ENCODE assay signal across 8 mouse cellular contexts in genomic region chrX:13230615-13231179, GRCm38 (mm10). TPM values are rescaled to one million over a fixed set of nuclear protein-coding genes. Genes with fewer than 3 reads are reported as not detected.
A peak's percentile ranks its signal among the peaks of the same experiment; 100 is the strongest.
DNase-seq lines count a peak whose midpoint lies in the region; ATAC-seq and TF ChIP-seq lines count a peak whose summit lies in the region.

No protein-coding gene starts in this region.

- no peaks in the 10 kb centered on the region for H3K9me3 ChIP-seq in ES-E14 (ENCODE audit: control insufficient read depth, insufficient read depth, low read depth, low read length)
- no peaks in the 10 kb centered on the region for H3K9me3 ChIP-seq in forebrain, embryonic 13.5 days (replicated peaks)
- H3K9me3 ChIP-seq in liver, embryonic 16.5 days (replicated peaks; ENCODE audit: control insufficient read depth, low read length): no peaks in the 10 kb centered on the region
- no peaks in the 10 kb centered on the region for H3K9me3 ChIP-seq in neural tube, embryonic 12.5 days

- peak overlapping the region; percentile 86 for H3K9ac ChIP-seq in ES-E14 (ENCODE audit: insufficient read depth, low read depth, low read length, poor library complexity, severe bottlenecking)
- peak overlapping the region; percentile 45 for H3K9ac ChIP-seq in forebrain, embryonic 13.5 days
- peak overlapping the region; percentile 61 for H3K9ac ChIP-seq in liver, embryonic 16.5 days (ENCODE audit: low read depth, low read length)
- H3K9ac ChIP-seq in neural tube, embryonic 12.5 days: no peak overlapping the region

- peak overlapping the region; percentile 58 for H3K4me2 ChIP-seq in forebrain, embryonic 13.5 days
- peak overlapping the region; percentile 65 for H3K4me2 ChIP-seq in liver, embryonic 16.5 days (ENCODE audit: low read depth, low read length)
- peak overlapping the region; percentile 55 for H3K4me2 ChIP-seq in neural tube, embryonic 12.5 days (replicated peaks)

- no peaks in the 10 kb centered on the region; a peak in 1 of 4 replicates for H3K4me1 ChIP-seq in ES-E14 (ENCODE audit: control insufficient read depth in 2 of 2, insufficient read depth in 2 of 2, low read length in 2 of 2, poor library complexity in 1 of 2)
- H3K4me1 ChIP-seq in forebrain, embryonic 13.5 days: peaks cover 5% of the 10 kb centered on the region; the same call in 1 of the 2 replicates
- H3K4me1 ChIP-seq in liver, embryonic 16.5 days (ENCODE audit: control insufficient read depth, low read depth, low read length): no peaks in the 10 kb centered on the region; the same call in 1 of the 2 replicates
- no peaks in the 10 kb centered on the region for H3K4me1 ChIP-seq in neural tube, embryonic 12.5 days

- H3K27ac ChIP-seq in ES-E14 (ENCODE audit: insufficient read depth, low read depth, low read length, poor library complexity, severe bottlenecking): peak overlapping the region; percentile 80; the same call in 1 of the 2 replicates
- peak overlapping the region; percentile 91 for H3K27ac ChIP-seq in forebrain, embryonic 13.5 days
- peak overlapping the region; percentile 81 for H3K27ac ChIP-seq in liver, embryonic 16.5 days (ENCODE audit: low read length)
- peak overlapping the region; percentile 53; the same call in 1 of the 2 replicates for H3K27ac ChIP-seq in neural tube, embryonic 12.5 days

- in situ Hi-C loops in ES-E14 (cut with MboI; ENCODE audit: low sequenced_read_pairs in 2 of 2, unreplicated experiment in 2 of 2): loop anchor here (25.0 kb wide), 2 partner anchors 232 to 432 kb away; partner anchors contain the start of genes Gpr82 (in 2 of the 2) and Nyx (in 2 of the 2)

- DNase-seq in ES-E14 (ENCODE audit: low read depth, low spot score): peak; percentile 72
- DNase-seq in heart, postnatal 10 days: peak; percentile 83 to 85
- DNase-seq in large intestine, adult 2 months (ENCODE audit: low read depth, low spot score): peak; percentile 74
- DNase-seq in testis, postnatal 14 days (ENCODE audit: low spot score): peak; percentile 80

- H3K4me3 ChIP-seq in ES-E14 (ENCODE audit: insufficient read depth in 1 of 2, low read depth in 1 of 2, low read length in 2 of 2, poor library complexity in 1 of 2, severe bottlenecking in 1 of 2): peak overlapping the region; percentile 53 to 68
- H3K4me3 ChIP-seq in forebrain, embryonic 13.5 days: peak overlapping the region; percentile 37
- H3K4me3 ChIP-seq in liver, embryonic 16.5 days (ENCODE audit: low read depth, low read length): peak overlapping the region; percentile 58
- peak overlapping the region; percentile 22 for H3K4me3 ChIP-seq in neural tube, embryonic 12.5 days

- ATAC-seq in cerebellum, adult (ENCODE audit: insufficient number of reproducible peaks, low FRiP score, low TSS enrichment): peak; percentile 99
- peak; percentile 99 for ATAC-seq in forebrain, embryonic 13.5 days
- peak; percentile 98 for ATAC-seq in liver, embryonic 16.5 days (ENCODE audit: low read depth)
- peak; percentile 97 for ATAC-seq in neural tube, embryonic 12.5 days (ENCODE audit: low FRiP score, low read depth)

- no peaks in the 10 kb centered on the region for H3K36me3 ChIP-seq in ES-E14 (ENCODE audit: control insufficient read depth, insufficient read depth, low read length, poor library complexity, severe bottlenecking)
- no peaks in the 10 kb centered on the region for H3K36me3 ChIP-seq in forebrain, embryonic 13.5 days (ENCODE audit: poor library complexity, severe bottlenecking)
- no peaks in the 10 kb centered on the region for H3K36me3 ChIP-seq in liver, embryonic 16.5 days (ENCODE audit: control insufficient read depth, insufficient read depth)
- no peaks in the 10 kb centered on the region for H3K36me3 ChIP-seq in neural tube, embryonic 12.5 days

- WGBS in forebrain, embryonic 13.5 days: 11% methylated on average over 17 of the region's 17 CpGs
- 12% methylated on average over 17 of the region's 17 CpGs for WGBS in large intestine, adult 2 months
- WGBS in liver, embryonic 16.5 days (ENCODE audit: insufficient replicate concordance): 8% methylated on average over 17 of the region's 17 CpGs
- WGBS in neural tube, embryonic 12.5 days: 12% methylated on average over 17 of the region's 17 CpGs

- intact Hi-C loops in heart, postnatal 10 days (cut with DNase I): loop anchor here (1.0 kb wide), 2 partner anchors 51 to 231 kb away; no protein-coding TSS in a partner anchor

- H3K27me3 ChIP-seq in forebrain, embryonic 13.5 days: peaks cover 8% of the 10 kb centered on the region; the same call in 1 of the 2 replicates
- H3K27me3 ChIP-seq in liver, embryonic 16.5 days (ENCODE audit: control insufficient read depth, insufficient read depth, low read depth, low read length): no peaks in the 10 kb centered on the region
- no peaks in the 10 kb centered on the region for H3K27me3 ChIP-seq in neural tube, embryonic 12.5 days (replicated peaks)

TF ChIP-seq in ES-E14, 5 proteins besides CTCF, POLR2A, EP300 and RAD21:
- TF ChIP-seq ZNF384 (IDR thresholded peaks at IDR 0.05; ENCODE audit: low read depth, low read length) (no peak), HCFC1 (IDR thresholded peaks at IDR 0.05; ENCODE audit: borderline replicate concordance, insufficient read depth, low read length) (no peak), MAFK (IDR thresholded peaks at IDR 0.05; ENCODE audit: insufficient read depth, low read depth, low read length) (no peak), CHD2 (IDR thresholded peaks at IDR 0.05; ENCODE audit: low read depth, low read length) (no peak), ZC3H11A (IDR thresholded peaks at IDR 0.05; ENCODE audit: borderline replicate concordance, low read depth, low read length) (no peak)

RNA-seq across cellular contexts. Expression of gene Ddx3x, which starts 50.1 kb away (rescaled TPM):
- 191 and 253 TPM in 2 replicates for total RNA-seq in ES-E14 (2012; rRNA removed)
- 138 and 155 TPM in 2 replicates for polyA plus RNA-seq in forebrain, embryonic 13.5 days (2015; fragmentation: Nextera tagmentation; extraction: Ambion mirVana)
- 100 to 1,000 TPM; 187 to 221 TPM for total RNA-seq in heart, postnatal 10 days (2021)
- 17.5 and 31.1 TPM in 2 replicates for polyA plus RNA-seq in large intestine, adult 2 months (2012; rRNA removed)
- 43.9 and 44.5 TPM in 2 replicates for polyA plus RNA-seq in liver, embryonic 16.5 days (2015; fragmentation: Nextera tagmentation; extraction: Ambion mirVana)
- polyA plus RNA-seq in neural tube, embryonic 12.5 days (2016; fragmentation: Nextera tagmentation; extraction: Ambion mirVana): 148 and 162 TPM in 2 replicates

Comparison
In these comparisons a context has a peak if more than half of its experiments do, and no peak if none do; other contexts are left out.
1. Peak in every context shown above with its lines: DNase-seq, ATAC-seq, H3K4me3 ChIP-seq and H3K27ac ChIP-seq.